Mouse (Mus musculus): ENCODE measurements around the gene Pdia5. TPM values are rescaled to one million over a fixed set of nuclear protein-coding genes. Genes with fewer than 3 reads are reported as not detected.

The Pdia5 gene
- total and polyA plus RNA-seq, 3 experiments = not detected

- Histone ChIP-seq H3K36me3 (ENCODE audit: control insufficient read depth in 1 of 2, insufficient read depth in 2 of 2, low read length in 2 of 2) (no peaks in the 10 kb centered on the region), H3K9ac (ENCODE audit: control insufficient read depth, low read depth, low read length, poor library complexity, severe bottlenecking) (no peak overlapping the region), H3K4me3 (ENCODE audit: control insufficient read depth in 1 of 2, insufficient read depth in 1 of 2, low read depth in 2 of 2, low read length in 2 of 2) (no peak overlapping the region), H3K27ac (ENCODE audit: control insufficient read depth, low read depth, low read length) (no peak overlapping the region), H3K79me2 (ENCODE audit: control insufficient read depth, insufficient read depth, low read length, poor library complexity) (no peaks in the 10 kb centered on the region), H3K9me3 (replicated peaks; ENCODE audit: insufficient read depth, low read length) (no peaks in the 10 kb centered on the region), H3K27me3 (ENCODE audit: control insufficient read depth in 1 of 2, insufficient read depth in 2 of 2, low read length in 2 of 2) (no peaks in the 10 kb centered on the region; a peak in 1 of 4 replicates), H3K4me1 (ENCODE audit: control insufficient read depth in 1 of 2, insufficient read depth in 2 of 2, low read length in 2 of 2) (no peaks in the 10 kb centered on the region)
- TF ChIP-seq E2F4 (IDR thresholded peaks at IDR 0.05; ENCODE audit: borderline replicate concordance, low read depth, low read length) (no peak), POLR2A (IDR thresholded peaks at IDR 0.05; ENCODE audit: control insufficient read depth in 1 of 2, insufficient read depth in 1 of 2, low read depth in 1 of 2, low read length in 2 of 2, poor library complexity in 1 of 2) (no peak), POLR2AphosphoS5 (IDR thresholded peaks at IDR 0.05; ENCODE audit: borderline replicate concordance, low read depth, low read length) (no peak), CHD1 (IDR thresholded peaks at IDR 0.05; ENCODE audit: low read depth, low read length) (no peak), ZMIZ1 (IDR thresholded peaks at IDR 0.05; ENCODE audit: low read depth, low read length) (no peak), MYB (IDR thresholded peaks at IDR 0.05; ENCODE audit: low read depth, low read length) (no peak), TCF12 (IDR thresholded peaks at IDR 0.05; ENCODE audit: low read depth, low read length) (no peak), MXI1 (IDR thresholded peaks at IDR 0.05; ENCODE audit: low read depth, low read length) (no peak), MAFK (IDR thresholded peaks at IDR 0.05; ENCODE audit: borderline replicate concordance, low read depth, low read length) (no peak), CTCF (IDR thresholded peaks at IDR 0.05 in 2 of 3, conservative IDR thresholded peaks at IDR 0.05 in 1 of 3; ENCODE audit: control insufficient read depth in 1 of 3, insufficient read depth in 1 of 3, low read depth in 2 of 3, low read length in 3 of 3, poor library complexity in 1 of 3, severe bottlenecking in 1 of 3) (no peak), RCOR1 (IDR thresholded peaks at IDR 0.05; ENCODE audit: low read depth, low read length) (no peak), MAZ (IDR thresholded peaks at IDR 0.05; ENCODE audit: low read depth, low read length) (no peak), NRF1 (IDR thresholded peaks at IDR 0.05; ENCODE audit: insufficient read depth, low read depth, low read length, poor library complexity, severe bottlenecking) (no peak), MEF2A (IDR thresholded peaks at IDR 0.05; ENCODE audit: extremely low read depth, insufficient replicate concordance, low read depth, low read length, poor library complexity, severe bottlenecking) (no peak), USF1 (IDR thresholded peaks at IDR 0.05; ENCODE audit: low read depth, low read length) (no peak), UBTF (IDR thresholded peaks at IDR 0.05; ENCODE audit: borderline replicate concordance, insufficient read depth, low read depth, low read length) (no peak)
- no peak for DNase-seq (ENCODE audit: low read depth, low spot score)
Observed at GRCm38 (mm10) chr16:35392813-35393212, 97.9 kb downstream of the Pdia5 start.

- DNase-seq (ENCODE audit: low read depth, low spot score) = no peak
- no peak for TF ChIP-seq CHD2 (IDR thresholded peaks at IDR 0.05; ENCODE audit: low read length)
- no peak for TF ChIP-seq MAFK (IDR thresholded peaks at IDR 0.05; ENCODE audit: borderline replicate concordance, low read depth, low read length)
- TF ChIP-seq E2F4 (IDR thresholded peaks at IDR 0.05; ENCODE audit: borderline replicate concordance, low read depth, low read length) = no peak
- no peak for TF ChIP-seq TAL1 (IDR thresholded peaks at IDR 0.05; ENCODE audit: low read length)
- Histone ChIP-seq H3K4me3 (ENCODE audit: control insufficient read depth in 1 of 2, insufficient read depth in 1 of 2, low read depth in 2 of 2, low read length in 2 of 2) (no peak overlapping the region), H3K27ac (ENCODE audit: control insufficient read depth, low read depth, low read length) (no peak overlapping the region), H3K36me3 (ENCODE audit: control insufficient read depth in 1 of 2, insufficient read depth in 2 of 2, low read length in 2 of 2) (no peaks in the 10 kb centered on the region), H3K27me3 (ENCODE audit: control insufficient read depth in 1 of 2, insufficient read depth in 2 of 2, low read length in 2 of 2) (0 out of 4 replicates have a peak, but pooled peaks cover 0 to 2% of the 10 kb centered on the region in 2 experiments), H3K4me1 (ENCODE audit: control insufficient read depth in 1 of 2, insufficient read depth in 2 of 2, low read length in 2 of 2) (no peaks in the 10 kb centered on the region), H3K9ac (ENCODE audit: control insufficient read depth, low read depth, low read length, poor library complexity, severe bottlenecking) (no peak overlapping the region), H3K9me3 (replicated peaks; ENCODE audit: insufficient read depth, low read length) (no peaks in the 10 kb centered on the region), H3K79me2 (ENCODE audit: control insufficient read depth, insufficient read depth, low read length, poor library complexity) (no peaks in the 10 kb centered on the region)
Observed at GRCm38 (mm10) chr16:35385654-35386053, 105.0 kb downstream of the Pdia5 start.

Data from MEL (cell line).